Mouse (Mus musculus): Measurements from ENCODE around the gene Il1rn.

GRCm38 (mm10) chr2:24316919-24317318 lies 19.7 kb upstream of the Il1rn start:
- TF ChIP-seq CTCF (IDR thresholded peaks at IDR 0.05; ENCODE audit: extremely low read depth, insufficient read depth, insufficient read length, insufficient replicate concordance) (no peak), POLR2A (IDR thresholded peaks at IDR 0.05; ENCODE audit: low read depth, low read length) (no peak)

All from spleen, adult 2 months (tissue).